Mouse (Mus musculus) cerebellum, adult 9-11 months (tissue): Measurements from ENCODE around the gene Ostn.

ENCODE experiments used
- DNase-seq: peaks from one replicate; pipeline ENCODE4 v3.0.0; 2022

The Ostn gene

DNA sequence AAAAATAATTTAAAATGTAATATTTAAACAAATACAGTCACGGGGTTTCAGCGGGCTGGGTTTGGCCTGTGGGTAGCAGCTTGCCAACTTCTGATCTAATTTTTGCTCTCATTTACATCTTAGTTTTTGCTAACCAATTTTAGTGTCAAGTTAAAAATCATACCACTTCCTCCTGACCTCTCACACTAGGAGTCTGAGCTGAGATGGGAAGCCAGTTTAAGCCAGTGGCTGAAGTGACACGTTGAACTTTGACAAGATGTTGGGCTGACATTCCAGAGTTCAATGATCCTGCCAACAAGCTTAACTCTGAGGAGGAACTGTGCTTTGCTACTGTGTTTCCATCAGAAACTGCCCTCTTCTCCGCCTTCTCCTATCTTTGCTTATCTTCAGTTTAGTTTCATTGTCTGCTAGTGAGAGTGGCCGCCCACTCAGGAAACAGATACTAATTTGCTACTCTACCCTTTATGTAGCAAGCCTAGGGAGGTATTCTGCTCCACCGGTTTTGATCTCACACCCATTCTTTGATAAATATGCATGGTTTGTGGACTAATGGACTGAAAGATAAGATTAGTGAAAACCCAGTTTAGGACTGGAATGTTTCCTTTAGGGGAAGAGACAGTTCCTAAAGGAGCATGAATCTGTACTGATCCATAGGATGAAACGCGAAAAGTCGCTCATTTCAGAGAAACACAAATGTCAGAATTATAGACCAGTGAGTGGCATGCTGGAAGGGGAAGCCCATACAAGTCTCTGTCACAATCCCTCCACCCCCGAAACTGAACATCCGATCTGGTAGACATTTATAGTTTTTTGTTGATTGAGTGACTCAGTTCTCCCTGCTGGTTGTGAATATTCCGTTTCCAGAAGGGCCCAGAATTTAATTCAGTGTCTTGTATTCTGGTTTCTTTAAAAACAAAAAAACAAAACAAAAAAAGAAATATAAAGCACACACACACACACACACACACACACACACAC is 80.6 kb downstream of the Ostn start:
- no peak for DNase-seq

DNA sequence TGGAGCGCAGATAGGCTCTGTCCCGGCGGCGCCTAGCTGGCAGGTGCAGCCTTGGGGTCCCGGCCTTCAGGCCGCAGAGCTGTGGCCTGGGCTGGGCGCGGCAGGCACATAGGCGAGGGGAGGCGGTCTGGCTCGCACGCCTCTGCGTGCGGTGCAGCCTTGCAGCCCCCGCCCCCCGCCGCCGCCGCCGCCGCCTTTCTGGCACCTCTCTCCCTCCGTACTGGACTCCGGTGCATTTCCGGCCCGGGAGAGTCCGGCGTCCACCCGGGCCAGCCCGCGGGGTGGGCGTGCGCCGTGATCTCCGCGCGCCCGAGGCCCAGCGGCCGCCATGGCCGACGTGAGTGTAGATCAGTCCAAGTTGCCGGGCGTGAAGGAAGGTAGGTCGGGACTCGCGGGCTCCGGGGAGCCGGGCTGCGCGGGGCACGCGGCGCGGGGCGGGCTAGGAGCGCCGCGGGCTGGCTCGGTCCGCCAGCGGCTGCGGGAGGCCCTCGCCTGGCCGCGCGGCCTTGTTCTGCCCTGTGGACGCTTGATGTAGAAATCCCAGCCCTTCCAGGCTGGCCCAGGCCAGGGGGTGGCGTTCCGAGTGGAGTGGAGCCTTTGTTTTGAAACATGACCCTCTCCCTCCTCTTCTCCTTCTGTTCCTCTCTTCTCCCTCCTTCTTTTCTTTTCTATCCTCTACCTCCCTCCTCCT is 81.6 kb downstream of the Ostn start, which contains the start of gene Ccdc50:
Ccdc50 (plus strand) TSS at position 109 of the 691 bp plus-strand sequence.
- peak; percentile 84 for DNase-seq

DNA sequence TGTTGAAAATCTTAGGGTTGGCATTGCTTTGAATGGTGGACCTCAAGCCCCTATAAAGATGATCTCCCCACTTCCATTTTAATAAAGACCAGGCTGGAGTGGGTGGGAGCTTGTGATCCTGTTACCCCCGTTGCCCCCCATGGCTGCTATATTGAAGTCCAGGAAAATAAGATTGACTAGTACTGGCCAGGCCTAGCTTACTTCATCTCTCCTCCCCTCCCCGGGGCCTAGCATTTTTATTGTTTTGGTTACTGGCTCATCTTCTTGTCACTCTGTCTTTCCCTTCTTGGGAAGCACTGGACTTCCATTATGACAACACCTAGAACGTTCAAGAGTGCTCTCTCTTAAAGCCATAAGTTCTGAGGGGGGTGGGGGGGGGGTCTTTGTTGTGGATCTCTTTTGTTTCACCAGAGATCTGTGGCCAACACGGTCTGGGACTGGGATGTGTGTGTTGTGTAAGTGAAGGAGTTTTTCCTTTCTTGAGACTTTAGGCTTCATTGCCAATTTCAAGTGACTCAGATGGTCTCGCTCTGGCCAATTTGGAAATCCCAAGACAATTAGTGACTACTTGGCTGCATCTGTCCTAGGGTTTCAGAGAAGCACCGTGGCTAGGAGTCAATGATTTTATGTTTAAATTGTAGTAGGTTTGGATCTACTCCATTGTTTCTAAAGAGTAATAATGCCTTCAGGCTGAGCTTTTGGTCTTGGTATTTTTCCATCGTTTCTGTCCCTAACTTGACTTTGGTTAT is 82.4 kb downstream of the Ostn start:
- DNase-seq, result peak; percentile 41

GRCm38 (mm10) chr16:27390306-27390705 is 83.0 kb downstream of the Ostn start:
- no peak for DNase-seq

DNA sequence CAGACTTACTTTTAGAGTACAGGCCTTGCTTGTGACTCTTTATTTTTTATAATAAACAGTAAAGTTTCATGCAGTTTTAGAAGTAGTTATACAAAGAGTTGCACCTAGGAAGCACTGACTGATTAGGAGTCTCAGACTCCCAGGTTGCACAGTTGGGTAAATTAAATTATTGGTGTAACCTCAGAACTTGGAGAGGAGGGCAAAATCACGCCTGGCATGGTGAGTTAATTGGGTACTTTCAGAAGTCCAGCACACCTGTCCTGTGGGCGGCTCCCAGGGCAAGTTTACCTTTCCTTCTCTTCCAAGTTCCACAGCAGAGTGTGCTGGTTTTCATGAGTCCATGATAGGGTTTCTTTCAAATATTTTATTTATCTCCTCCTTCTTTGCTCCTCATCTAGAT is 84.6 kb downstream of the Ostn start:
- DNase-seq, result no peak

GRCm38 (mm10) chr16:27395251-27396037 is 88.2 kb downstream of the Ostn start:
- no peak for DNase-seq

DNA sequence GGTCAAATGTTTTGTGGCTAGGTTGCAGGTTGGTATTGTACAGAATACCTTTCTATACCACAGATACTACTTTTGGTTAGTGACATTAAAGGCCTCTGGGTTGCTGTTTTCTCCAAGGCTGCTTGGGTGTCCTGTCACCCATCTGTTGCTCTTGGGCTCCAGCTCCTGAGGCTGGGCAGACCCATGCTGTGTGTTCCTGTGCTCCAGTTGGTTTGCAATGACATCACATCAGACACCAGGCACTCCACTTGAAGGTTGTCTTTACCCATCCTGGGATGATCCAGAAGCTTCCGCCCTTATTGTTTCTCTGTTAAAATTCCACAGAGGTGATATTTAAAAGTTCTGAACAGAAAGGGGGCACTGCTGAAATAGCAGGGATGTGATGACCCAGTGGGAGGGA is 89.7 kb downstream of the Ostn start:
- peak; percentile 27 for DNase-seq

GRCm38 (mm10) chr16:27399026-27399718 is 91.9 kb downstream of the Ostn start:
- DNase-seq, result no peak

GRCm38 (mm10) chr16:27399719-27400253 is 92.5 kb downstream of the Ostn start:
- DNase-seq, result no peak
